Mouse (Mus musculus) mouse trophoblast stem cell (cell line): ENCODE results near the gene Lmo1.

Experiments
- in situ Hi-C, 2 experiments: fragments of 300-500 bp; cut with MseI, MboI; formaldehyde crosslinking; loops; 2 replicates in 1 of 2; 3 replicates in 1 of 2; pipeline ENCODE4 v1.15.1; 2025

Gene Lmo1

DNA sequence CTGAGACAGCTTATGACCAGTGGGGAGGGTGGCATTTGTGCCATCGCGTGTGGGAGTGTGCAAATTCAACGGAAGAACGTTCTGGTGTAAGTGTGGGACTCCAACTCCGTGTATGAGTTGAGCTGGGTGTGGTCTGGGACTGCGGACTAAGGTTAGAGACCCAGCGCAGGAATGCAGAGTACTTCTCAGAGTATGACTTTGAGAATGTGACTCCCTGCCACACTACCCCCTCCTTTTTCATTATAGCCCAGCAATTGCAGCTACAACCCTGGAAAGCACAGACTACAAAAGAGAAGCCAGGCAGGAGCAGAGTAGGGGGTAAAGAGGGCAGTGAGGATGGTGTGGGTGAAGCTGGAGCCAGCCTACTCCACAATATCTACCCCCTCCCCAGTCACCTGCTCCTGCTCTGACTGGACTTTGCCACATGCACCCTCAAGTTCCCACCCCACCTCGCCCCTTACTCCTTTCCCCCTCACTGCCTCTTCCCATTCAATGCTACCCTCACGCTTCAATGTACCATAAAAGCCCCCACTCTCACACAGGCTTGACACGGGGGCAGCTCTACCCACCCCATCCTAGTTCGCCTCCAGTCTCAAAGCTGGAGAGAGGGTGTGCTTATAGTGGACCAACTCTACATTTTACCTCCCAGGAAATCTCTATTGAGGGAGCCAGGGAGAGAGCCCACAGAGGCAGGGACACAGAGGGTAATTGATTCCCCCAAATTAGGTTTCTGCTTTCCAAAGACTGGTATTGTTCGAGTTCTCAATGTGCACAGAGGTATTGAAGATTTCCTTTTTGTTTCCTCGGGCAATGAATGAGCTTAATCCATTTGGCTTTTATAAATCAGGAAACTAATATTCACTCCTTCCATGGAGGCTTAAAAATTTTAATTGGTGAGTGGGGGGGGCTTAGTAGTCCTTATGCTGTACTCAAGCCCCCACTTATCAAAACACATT lies 941 bp upstream of the Lmo1 start:
- in situ Hi-C loops = no loop called here

DNA sequence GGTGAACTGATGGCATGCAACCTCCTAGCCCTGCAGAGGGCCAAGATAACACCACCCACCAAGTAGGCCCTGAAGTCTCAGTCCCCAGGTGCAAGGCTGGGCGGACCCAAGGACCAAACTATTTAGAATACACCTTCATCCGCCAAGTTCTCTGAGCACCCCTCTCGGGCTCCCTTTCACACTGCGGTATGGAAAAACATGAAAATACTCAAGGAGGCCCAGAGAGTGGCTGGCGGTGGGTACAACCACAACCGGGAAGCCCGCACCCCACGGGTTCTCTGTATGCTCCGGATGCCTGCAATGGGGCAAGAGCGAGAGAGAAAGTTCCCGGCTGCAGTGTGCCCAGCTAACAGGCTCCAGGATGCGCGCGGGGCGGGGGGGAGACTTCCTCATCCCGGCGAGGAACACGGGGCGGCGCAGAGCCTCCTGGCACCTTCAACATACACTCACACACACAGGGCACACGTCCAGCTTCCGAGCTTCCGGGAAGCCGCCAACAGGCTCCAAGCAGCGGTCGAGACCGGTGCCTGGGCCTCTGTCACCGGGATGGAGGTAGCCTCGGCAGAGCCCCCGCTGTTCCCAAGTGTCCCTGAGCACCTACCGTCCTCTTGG lies 564 bp downstream of the Lmo1 start:
- in situ Hi-C loops = no loop called here

DNA sequence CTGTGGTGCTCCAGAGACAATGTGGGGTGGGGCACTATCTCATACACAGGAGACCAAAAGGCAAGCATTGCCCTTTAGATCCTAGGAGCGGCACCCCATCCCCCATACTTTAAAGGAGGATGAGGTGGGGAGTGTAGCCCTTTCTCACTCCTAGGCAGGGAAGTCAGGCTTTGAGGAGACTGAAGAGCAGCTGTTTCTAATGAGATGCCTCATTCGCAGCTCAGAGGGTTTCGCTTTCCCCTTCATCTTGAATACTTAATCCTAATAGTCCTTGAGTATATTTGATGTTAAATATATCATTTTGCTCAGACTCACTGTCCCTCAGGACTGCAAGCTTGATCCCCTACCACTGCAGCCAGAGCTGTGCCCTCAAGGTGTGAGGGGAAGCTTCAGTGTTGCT lies 3.1 kb downstream of the Lmo1 start:
- in situ Hi-C loops = no loop called here

DNA sequence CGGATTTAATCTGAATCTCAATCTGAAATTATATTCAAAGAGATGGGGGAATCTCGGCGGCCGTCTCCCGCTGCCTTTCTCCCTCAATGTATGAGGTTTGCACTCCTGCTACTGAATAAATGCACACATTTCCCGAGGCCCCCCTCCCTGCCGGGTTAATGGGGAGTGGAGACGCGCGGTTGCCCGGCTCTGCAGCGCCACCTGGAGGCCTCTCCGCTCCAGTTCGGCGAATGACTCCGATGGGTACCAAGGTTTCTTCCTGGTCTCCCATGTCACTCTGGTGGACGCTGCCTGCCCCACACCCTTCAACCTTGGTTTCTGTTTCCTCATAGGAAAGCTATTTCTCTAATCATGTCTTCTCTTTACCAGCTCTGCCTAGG lies 4.6 kb downstream of the Lmo1 start:
- in situ Hi-C loops = no loop called here

DNA sequence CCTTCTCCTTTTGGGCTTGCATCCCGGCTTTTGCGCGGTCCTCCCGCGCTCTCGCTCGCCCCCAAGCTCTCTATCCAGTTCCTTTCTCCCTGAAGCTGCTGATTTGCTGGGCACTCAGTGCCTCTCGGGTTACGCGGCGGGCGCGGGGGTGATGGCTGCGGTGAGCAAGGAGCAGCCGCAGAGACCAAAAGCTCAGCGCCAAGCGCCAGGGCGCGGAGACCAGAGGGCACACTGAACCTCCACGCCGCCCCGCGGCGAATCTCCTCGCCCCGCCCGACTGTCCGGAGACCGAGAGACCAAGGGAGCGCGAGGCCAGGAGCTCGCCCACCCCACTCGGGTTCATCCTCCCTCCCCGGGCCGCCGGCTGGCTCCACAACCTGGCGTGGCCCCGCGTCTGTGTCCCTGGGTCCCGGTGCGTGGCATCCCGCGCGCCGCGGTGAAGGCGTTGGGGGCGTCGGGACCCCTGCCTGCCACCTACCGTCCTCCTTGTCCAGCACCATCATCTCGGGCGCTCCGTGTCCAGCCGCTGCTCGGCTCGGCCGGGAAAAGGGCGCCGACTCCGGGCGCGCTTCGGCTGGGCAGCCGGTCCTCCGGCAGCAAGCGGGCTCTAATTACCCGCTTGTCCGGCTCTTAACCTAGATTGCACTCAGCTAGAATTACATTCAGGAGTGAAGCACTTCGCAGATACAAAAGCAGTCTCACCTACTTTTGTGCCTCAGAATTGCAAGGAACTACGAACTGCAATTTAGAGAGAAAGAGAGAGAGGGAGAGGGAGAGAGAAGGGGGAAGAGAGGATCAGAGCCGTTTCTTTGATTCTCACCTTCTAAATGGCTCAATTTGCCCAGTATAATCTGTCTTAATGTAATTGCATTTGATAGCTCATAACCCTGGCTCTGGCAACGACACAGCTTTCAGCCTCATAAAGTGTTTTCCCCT lies 5.2 kb downstream of the Lmo1 start:
- in situ Hi-C loops = no loop called here

DNA sequence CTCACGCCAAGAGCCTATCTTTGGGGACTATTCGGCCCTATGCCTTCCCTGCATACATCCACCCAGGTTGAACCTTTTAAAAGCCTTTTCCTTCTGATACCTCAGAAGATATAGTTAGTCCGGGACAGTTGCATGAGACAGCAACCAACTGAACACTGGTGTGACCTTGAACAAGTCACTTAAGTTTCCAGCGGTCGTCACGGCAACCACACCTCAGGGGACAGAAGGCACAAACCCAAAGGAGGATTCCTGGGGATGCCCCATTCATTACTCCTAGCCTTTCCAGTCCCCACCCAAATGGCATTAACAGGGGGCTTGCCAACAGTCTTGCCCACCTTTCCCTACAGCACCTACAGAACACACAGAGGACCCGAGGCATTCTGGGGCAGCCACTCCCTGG lies 6.3 kb downstream of the Lmo1 start:
- in situ Hi-C loops = no loop called here

DNA sequence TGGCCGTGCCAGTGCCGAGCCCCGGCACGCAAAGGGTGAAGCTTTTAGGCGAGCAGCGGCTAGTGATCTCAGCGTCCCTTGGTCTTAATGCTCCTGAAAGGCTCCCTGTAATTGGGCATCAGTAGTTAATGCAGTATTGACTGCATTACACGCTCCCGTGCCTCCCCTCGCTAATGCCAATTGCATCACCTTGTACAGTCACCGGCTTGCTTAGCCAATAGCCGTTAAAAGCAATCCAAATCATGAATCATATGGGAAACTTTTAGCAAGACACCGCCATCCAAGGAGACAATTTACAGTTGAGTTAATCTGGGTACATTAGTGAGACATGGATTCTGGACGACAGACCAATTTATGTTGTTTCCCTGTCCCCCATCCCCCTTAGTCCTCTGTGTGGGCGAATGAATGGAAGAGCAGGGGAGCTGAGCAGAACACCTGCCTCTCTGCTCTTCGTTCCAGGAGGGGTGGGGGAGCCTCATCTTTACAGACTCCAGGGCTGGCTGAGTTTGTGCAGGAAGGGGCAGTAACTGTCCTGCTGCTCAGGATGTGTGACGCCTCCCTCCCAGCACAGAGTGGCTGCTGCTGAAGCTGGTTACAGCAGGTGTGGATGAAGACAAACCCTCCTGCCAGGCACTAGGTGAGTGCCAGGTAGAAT lies 8.9 kb downstream of the Lmo1 start:
- in situ Hi-C loops = no loop called here

DNA sequence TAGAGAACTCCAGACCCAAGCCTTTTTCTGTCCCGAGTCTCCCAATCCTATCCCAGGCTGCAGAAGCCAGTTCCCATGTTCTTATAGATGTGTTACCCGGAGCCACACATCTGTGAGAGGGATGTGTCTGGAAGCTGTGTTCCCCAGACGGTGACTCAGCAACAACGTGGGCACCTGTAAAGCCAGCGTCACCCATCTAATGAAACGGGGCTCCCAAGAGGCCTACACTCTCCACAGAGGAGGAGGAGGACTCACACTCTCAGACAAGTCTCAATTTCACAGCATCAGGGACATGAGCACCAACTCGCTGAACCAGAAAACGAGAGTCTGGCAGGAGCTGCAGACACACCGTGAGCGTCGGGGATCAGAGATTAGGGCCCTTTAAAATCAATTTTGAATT lies 20.7 kb downstream of the Lmo1 start:
- in situ Hi-C loops = no loop called here

DNA sequence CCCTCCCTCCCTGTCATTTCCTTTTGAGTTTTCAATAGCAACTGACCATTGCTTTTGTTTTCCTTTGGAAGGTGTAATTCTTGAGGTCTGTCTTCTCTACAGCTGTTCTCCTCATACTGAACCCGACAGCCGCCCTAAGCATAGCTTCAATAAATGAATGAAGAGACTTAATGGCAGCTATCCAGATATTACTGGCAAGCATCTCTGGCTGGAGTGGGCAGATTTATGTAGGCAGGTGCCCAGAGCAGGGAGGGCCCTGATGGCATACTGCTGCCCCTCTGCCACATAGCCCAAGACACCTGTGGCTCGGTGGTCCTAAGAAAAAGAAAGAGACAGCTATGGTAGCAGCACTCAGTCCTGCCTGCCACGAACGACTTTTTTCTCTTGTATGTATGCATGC lies 21.5 kb downstream of the Lmo1 start:
- in situ Hi-C loops = no loop called here

DNA sequence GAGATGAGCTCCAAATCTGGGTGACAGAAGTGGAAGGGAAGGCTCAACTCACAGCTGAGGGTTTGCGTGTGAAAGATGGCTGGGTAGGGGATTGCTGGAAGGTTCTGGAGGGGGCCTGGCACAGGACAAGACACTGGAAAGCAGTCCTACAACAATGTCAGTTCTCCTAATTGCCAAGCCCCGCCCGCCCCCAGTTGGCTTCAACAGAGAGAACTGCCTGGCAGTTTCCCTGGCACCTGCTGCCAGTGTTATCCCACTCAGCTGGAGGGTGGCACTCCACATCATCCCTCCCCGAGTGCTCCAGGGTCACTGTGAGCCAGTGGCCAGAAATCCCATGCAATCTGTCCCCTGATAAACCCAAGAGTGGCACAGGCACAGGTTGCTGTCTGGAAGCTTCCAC lies 23.9 kb downstream of the Lmo1 start:
- in situ Hi-C loops = no loop called here

DNA sequence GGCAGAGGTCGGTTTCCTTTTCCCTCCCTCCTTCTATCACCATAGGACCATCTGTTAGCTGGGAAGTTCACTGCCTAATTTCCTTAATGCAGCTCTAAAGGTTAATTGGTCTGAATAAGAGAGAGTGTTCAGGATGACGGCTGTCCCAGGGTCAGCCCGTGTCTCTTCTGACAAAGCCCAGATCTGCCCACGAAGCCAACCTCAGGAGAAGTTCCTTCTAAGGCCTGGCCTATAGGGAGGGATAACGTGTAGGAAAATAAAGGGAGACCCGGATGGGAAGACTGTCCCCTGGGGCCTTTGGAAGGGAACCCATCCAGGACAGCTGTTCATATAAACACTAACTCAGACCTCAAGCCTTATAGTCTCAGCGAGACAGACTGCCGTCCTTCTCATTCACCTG lies 29.8 kb downstream of the Lmo1 start:
- in situ Hi-C loops = loop anchor here in 1 of 2 experiments (25.0 kb wide), 1 partner anchor 267 kb away; no protein-coding TSS in a partner anchor

DNA sequence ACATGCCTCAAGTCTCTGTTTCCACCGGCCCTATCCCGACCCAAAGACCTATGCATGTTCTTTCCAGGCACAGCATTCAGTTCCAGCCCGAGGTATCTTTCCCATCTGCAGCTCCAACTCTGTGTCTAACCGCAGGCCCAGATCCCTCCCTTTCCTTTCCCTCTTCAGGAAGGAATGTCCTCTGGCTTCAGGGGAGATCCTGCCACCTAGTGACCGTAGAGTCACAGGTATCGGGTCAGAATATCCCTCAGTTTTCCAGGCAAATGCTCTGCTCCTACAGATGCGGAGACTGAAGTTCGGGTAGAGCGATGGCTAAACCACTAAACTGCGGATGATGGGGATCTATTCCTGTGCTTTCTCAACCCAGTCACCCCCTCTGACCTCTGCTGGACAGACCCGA lies 30.3 kb downstream of the Lmo1 start:
- in situ Hi-C loops = loop anchor here in 1 of 2 experiments (25.0 kb wide), 1 partner anchor 268 kb away; no protein-coding TSS in a partner anchor

DNA sequence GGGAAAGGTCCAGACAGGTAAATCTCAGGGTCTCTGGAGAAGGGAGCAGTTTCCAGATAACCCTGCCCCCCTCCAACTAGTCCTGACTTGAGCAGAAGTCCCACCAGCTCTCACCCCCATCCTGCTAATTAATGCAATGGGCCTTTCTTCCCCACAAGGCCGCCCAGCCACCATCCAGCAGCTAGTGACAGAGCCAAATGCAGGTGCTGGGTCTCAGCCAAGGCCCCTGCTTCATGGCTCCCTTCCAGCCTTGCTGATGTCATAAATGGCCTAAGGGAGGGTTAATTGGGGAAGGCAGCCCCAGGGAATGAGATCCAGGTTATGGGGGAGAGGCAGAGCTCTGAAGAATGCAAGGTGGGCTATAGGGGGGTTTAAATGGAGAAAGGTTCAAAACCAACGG lies 32.4 kb downstream of the Lmo1 start:
- in situ Hi-C loops = loop anchor here in 1 of 2 experiments (25.0 kb wide), 1 partner anchor 270 kb away; no protein-coding TSS in a partner anchor

DNA sequence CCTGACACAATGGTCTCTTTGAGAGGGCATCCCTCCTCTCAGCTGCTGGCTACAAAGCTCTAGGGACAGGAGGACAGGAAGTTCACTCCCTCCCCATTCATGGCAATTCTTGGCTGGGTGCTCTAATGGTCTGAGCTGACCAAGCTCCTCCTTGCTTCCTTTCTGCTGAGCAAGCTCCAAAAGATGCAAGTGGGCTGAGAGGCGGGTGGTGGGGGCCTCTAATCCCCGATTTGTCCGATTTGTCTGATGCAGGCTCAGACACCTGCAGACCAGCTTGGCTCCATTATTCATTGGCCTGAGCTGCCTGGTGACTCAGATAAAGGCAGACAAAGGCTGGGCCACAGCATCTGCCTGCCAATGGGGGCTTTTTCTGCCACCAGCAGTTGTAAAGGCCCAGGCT lies 33.3 kb downstream of the Lmo1 start:
- in situ Hi-C loops = loop anchor here in 1 of 2 experiments (25.0 kb wide), 1 partner anchor 271 kb away; no protein-coding TSS in a partner anchor

DNA sequence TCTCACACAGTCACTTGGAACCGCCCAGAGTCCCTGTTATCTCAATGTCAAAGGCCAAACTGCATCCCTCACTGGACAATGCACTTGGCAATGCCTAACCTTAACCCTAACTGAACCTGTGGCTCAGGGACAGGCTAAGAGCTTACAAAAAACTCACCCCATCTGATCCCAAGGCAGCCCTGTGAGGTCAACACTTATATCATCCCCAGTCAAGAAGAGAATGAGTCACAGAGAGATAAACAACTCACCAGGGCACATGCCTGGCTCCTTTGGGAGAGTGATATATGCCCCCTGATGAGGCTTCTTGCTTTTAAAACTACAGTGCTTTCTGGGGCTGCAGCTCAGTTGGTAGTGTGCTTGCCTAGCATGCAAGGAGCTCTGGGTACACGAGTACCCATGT lies 34.0 kb downstream of the Lmo1 start:
- in situ Hi-C loops = loop anchor here in 1 of 2 experiments (25.0 kb wide), 1 partner anchor 271 kb away; no protein-coding TSS in a partner anchor

DNA sequence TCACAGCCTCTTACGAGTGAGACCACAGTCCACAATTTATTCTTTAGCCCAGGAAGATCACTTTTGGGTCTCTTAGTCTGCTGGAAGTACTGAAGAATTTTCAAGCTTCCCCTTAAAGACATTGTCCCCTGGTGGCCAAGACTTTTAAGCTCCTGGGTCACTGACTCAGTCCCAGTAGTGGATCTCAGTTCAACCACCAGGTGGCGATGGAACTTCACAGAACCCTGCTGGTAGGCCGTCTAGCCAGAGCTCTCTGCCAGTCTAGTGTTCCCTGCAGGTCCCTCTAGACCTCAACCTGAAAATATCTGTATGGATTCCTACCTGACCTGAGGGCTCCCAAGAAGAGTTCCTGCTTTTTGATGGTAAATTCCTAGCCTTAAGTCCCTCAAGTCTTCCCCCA lies 35.6 kb downstream of the Lmo1 start:
- in situ Hi-C loops = loop anchor here in 1 of 2 experiments (25.0 kb wide), 1 partner anchor 273 kb away; no protein-coding TSS in a partner anchor

DNA sequence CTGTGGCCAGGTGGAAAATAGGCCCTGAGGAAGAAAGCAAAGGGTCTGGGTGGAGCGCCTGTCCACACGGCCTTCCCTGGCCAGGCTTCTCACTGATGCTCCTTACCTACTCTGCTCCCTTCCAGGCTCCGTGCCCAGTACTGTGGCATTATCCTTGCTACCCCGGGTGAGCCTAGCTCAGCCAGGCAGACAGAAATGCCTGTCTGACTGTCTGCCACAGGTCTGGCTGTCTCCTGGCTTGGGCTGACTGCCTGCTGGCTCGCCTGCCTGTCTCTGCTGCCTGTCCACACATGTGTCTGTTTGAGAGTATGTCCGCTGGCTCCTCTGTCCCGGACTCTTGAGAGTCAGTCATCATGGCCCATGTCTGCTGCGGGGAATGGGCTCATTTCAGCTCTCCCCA lies 37.6 kb downstream of the Lmo1 start:
- in situ Hi-C loops = loop anchor here in 1 of 2 experiments (25.0 kb wide), 1 partner anchor 275 kb away; no protein-coding TSS in a partner anchor

DNA sequence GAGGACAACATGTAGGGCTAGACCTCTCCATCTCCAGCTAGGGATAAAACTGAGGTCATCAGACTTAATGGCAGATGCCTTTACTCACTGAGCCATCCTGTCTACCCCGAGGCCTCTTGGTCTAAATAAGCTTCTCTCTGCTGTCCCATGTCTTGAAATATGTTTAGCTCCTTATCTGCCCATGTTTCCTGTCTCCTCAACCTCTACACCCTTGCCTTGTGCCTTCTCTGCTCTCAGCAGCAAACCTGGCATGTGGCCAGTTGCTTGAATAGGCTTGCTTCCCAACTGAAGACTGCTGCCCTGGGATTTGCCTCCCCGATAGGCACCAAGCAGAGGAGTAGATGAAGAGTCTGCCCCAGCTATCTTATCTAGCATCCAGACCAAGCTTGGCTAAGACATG lies 43.4 kb downstream of the Lmo1 start:
- in situ Hi-C loops = loop anchor here in 1 of 2 experiments (25.0 kb wide), 1 partner anchor 281 kb away; no protein-coding TSS in a partner anchor

DNA sequence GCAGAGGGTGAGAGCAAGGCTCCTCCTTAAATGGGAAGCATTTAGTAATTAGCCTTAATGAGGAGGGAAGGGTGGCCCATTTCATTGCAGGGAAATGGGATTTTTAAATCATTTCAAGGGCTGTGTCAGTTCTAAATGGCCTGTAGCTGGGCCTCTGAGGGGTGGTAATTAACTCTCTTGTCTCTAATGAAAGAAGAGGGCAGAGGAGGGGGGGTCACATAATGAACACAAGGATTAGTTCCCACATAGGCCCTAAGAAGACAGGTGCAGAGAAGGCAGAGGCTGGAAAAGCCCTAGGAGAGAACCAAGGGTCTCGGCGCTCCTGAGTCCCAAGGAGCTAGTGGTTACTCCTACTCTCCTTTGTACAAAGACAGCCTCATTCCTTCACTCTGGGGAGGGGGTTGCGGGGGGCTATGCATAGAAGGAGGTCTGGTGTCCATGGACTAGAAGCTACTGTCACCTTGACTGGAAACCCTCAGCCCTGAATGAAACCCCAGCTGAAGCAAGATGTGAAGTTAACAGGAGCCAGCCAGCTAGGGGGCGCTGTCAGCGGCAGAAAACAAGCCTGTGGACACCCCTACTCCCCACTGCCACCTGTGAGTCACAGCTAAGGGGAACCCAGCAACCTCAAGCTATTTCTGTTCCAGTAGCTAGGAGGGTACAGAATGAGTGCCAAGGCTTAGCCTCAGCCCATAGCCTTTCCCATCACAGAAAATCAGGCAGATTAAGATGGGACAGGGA lies 44.9 kb downstream of the Lmo1 start:
- in situ Hi-C loops = loop anchor here in 1 of 2 experiments (25.0 kb wide), 1 partner anchor 282 kb away; no protein-coding TSS in a partner anchor

DNA sequence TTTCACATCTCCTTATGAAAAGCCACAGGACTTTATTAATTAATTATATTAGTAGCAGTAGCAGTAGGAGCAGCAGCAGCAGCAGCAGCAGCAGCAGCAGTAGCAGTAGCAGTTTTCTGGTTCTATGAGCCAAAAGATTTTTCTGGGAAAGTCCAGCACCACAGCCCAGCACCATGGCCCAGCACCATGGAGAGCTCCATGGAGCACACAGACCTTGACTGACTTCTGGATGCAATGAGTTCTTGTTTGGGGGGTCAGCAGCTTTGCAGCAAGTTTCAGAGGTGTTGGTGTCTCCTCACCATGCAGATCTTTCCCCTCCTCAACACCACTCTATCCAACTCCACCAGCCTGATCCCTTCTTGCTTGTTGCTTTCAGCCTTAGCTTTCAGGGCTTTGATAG lies 45.6 kb downstream of the Lmo1 start:
- in situ Hi-C loops = loop anchor here in 1 of 2 experiments (25.0 kb wide), 1 partner anchor 283 kb away; no protein-coding TSS in a partner anchor
